Mouse (Mus musculus) T-helper 1 cell (primary cell): ENCODE results near the gene Utp14a.

Experiments
- in situ Hi-C: fragments of 300-600 bp; cut with MboI, MseI; formaldehyde crosslinking; loops from one replicate; pipeline ENCODE4 v1.15.1; 2025; ENCODE audit warnings: high pct_unique_total_duplicates

The Utp14a gene

GRCm38 (mm10) chrX:48256468-48257007 lies at the start of gene Utp14a:
Gene Utp14a, plus strand, starts transcription at chrX:48256862.
- in situ Hi-C loops: no loop called here

GRCm38 (mm10) chrX:48207761-48208487 lies 48.7 kb upstream of the Utp14a start:
- in situ Hi-C loops: loop anchor here (5.0 kb wide), 1 partner anchor 66 kb away; no protein-coding TSS in a partner anchor

- in situ Hi-C loops: loop anchor here (5.0 kb wide), 1 partner anchor 66 kb away; no protein-coding TSS in a partner anchor
These were observed 48.0 kb upstream of the Utp14a start, which contains the start of gene Zdhhc9 for GRCm38 (mm10) chrX:48208519-48209185. Gene Zdhhc9, minus strand, starts transcription at chrX:48208878.

GRCm38 (mm10) chrX:48209746-48210145 lies 46.9 kb upstream of the Utp14a start:
- in situ Hi-C loops: loop anchor here (5.0 kb wide), 1 partner anchor 67 kb away; no protein-coding TSS in a partner anchor

GRCm38 (mm10) chrX:48219468-48219867 lies 37.2 kb upstream of the Utp14a start:
- in situ Hi-C loops: no loop called here

GRCm38 (mm10) chrX:48222706-48223105 lies 34.0 kb upstream of the Utp14a start:
- in situ Hi-C loops: no loop called here

GRCm38 (mm10) chrX:48226225-48226624 lies 30.4 kb upstream of the Utp14a start:
- in situ Hi-C loops: no loop called here

- in situ Hi-C loops: no loop called here
These were observed 22.2 kb upstream of the Utp14a start for GRCm38 (mm10) chrX:48234417-48234816.

- in situ Hi-C loops: no loop called here
These were observed 733 bp upstream of the Utp14a start for GRCm38 (mm10) chrX:48255830-48256428.

GRCm38 (mm10) chrX:48257011-48257410 lies 349 bp downstream of the Utp14a start:
- in situ Hi-C loops: no loop called here

- in situ Hi-C loops: no loop called here
These were observed 15.0 kb downstream of the Utp14a start for GRCm38 (mm10) chrX:48271671-48272070.

GRCm38 (mm10) chrX:48274634-48275033 lies 18.0 kb downstream of the Utp14a start:
- in situ Hi-C loops: no loop called here

GRCm38 (mm10) chrX:48278103-48278502 lies 21.4 kb downstream of the Utp14a start:
- in situ Hi-C loops: no loop called here

GRCm38 (mm10) chrX:48284386-48285005 lies 27.8 kb downstream of the Utp14a start:
- in situ Hi-C loops: no loop called here

- in situ Hi-C loops: no loop called here
These were observed 28.5 kb downstream of the Utp14a start for GRCm38 (mm10) chrX:48285006-48285650.

- in situ Hi-C loops: no loop called here
These were observed 29.0 kb downstream of the Utp14a start for GRCm38 (mm10) chrX:48285651-48286021.

GRCm38 (mm10) chrX:48286488-48286887 lies 29.8 kb downstream of the Utp14a start:
- in situ Hi-C loops: no loop called here

- in situ Hi-C loops: no loop called here
These were observed 31.3 kb downstream of the Utp14a start for GRCm38 (mm10) chrX:48288008-48288407.

GRCm38 (mm10) chrX:48291413-48291812 lies 34.8 kb downstream of the Utp14a start:
- in situ Hi-C loops: no loop called here

GRCm38 (mm10) chrX:48305356-48305755 lies 48.7 kb downstream of the Utp14a start:
- in situ Hi-C loops: no loop called here
